Mouse (Mus musculus): ENCODE measurements around the gene Slc4a4.

Gene Slc4a4

DNA sequence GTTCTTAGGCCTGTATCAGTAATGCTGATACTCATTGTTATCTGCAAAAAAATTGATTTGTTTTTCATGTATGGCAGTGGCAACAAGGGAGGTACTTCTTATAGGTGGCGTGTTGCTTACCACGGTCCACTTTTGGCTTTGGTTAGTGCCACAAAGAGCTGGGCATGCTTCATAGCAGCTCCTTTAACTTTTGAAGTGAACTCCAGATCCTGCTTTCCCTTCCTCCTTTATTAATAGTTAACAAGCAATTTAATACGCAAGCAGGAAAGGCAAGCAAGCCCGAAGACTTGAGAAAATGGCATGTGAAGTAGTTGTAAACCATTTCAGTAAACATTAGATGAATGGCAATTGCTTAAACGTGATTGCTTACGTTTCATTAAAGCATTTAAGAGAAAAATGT lies 113.2 kb downstream of the Slc4a4 start:
- DNase-seq (ENCODE audit: low spot score in 2 of 2) = no peak

DNA sequence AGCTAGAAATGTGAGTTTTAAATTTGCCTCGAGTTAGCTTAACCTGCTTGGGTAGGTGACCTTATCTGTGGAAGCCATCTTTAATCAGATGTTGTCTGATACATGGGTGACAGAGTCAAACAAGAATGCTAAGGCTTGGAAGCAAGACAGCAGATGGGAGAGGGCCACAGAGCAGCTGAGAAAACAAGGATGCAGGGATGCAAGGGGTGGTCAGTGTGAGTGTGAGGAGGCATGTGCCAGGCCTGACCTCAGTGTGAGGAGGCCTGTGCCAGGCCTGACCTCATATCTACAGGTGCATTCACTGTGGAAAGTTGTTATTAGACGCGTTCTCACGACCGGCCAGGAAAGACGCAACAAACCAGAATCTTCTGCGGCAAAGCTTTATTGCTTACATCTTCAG lies 114.0 kb downstream of the Slc4a4 start:
- no peak for DNase-seq (ENCODE audit: low spot score in 2 of 2)

DNA sequence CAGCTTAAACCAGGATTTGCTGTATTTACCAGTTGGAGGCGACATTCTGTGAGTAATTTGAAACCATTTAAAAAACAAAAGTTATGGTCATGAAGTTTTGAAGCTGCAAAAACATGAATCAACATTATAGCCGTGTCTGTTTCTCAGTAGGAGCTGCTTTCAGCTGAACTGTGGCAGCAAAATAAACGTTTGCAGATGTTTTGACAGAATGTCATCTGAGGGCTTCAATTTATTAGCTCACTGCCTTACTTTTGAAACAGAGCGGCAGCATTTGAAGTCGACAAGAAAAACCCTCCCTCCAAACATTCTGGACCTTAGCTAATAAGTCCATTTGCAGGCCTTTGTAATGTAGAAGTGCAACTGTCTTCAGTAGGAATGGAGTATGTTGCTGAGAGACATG lies 123.5 kb downstream of the Slc4a4 start:
- DNase-seq (ENCODE audit: low spot score in 2 of 2) = no peak

DNA sequence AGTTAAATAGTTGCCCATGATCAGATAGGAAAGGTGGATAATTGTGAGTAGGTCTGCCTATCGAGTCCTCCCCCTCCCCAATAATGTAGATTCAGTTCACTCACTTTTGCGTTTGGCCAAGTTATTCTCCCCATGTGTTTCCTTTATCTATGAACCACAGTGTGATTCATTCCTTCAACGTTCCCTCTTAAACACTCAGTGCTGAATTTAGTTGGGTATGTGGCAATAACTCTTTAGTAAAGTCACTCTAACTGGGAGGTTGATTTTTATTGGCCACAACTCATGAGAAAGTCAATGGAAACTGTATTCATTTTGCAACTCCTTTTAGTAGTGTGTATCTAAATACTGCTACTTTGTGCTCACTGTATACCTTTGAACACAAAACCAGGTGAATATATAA lies 125.8 kb downstream of the Slc4a4 start:
- DNase-seq (ENCODE audit: low spot score in 2 of 2) = no peak

DNA sequence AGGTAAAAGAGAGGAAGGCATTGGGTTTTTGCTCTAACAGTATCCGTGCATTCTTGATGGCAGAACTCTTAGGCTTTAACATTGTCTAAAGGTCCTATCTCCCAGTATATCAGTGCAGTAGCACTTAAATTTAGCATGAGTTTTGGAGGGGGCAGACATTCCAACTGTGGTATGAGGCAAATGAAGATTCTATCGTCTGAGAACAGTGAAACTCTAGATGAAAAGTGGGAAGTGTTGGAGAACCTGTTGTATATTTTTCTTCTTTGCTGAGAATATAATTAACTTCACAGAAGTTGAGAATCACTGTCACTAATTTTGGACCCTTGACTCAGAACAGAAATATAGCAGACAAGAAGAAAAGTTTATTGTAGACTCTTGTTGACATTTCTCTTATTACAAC lies 128.2 kb downstream of the Slc4a4 start:
- DNase-seq (ENCODE audit: low spot score in 2 of 2) = no peak

DNA sequence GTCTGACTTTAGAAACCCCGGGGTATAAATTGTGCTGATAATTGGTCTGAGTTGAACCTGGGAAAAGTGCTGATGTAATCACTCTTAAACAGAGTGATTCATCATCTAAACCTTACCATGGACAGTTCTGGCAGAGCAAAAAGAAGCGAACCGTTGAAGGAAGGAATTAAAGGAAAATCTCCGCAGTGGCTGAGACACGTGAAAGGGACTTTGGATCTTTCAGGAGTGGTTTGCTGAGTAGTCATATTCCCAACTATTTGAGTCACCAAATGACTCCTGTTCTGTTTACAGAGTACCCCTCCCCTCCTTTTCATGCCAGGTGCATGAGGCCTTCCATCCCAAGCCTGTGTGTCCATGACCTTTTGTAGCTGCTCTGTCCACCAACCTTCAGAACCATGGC lies 129.3 kb downstream of the Slc4a4 start:
- no peak for DNase-seq (ENCODE audit: low spot score in 2 of 2)

DNA sequence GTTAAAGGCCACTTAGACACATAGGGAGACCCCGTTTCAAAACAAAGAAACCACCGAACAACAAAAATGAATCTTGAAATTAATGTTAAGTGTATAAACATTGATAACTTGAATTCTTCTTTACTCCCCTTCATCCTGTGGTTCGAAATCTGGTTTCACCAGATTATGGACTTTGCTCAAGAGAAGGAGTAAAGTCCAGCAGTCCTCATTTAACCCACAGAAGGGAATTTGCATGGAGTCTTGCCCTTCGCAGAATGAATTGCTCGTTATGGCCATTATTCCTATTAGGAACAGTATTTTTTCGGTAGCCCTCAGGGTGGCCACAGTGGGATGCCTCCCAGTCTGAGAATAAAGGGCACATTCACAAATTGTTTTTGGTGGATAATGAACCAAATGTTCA lies 131.9 kb downstream of the Slc4a4 start:
- DNase-seq (ENCODE audit: low spot score in 2 of 2) = no peak

DNA sequence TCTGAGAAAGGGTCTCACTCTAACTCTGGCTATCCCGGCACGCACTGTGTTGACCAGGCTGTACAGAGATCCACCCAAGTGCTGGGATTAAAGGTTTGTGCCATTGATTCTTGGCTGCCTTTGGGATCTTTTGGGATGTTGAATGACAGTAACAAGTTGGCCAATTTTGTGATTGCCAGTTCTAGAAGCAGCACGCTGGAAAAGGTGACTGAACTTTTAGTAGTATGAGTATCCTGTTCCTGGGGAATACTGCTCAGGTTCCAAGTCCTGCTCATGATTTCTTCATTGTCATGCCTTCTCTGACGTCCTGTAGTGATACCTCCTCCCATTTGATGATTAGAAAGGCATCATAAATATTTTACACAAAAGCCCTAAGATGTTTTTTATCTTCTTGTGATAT lies 137.8 kb downstream of the Slc4a4 start:
- no peak for DNase-seq (ENCODE audit: low spot score in 2 of 2)

DNA sequence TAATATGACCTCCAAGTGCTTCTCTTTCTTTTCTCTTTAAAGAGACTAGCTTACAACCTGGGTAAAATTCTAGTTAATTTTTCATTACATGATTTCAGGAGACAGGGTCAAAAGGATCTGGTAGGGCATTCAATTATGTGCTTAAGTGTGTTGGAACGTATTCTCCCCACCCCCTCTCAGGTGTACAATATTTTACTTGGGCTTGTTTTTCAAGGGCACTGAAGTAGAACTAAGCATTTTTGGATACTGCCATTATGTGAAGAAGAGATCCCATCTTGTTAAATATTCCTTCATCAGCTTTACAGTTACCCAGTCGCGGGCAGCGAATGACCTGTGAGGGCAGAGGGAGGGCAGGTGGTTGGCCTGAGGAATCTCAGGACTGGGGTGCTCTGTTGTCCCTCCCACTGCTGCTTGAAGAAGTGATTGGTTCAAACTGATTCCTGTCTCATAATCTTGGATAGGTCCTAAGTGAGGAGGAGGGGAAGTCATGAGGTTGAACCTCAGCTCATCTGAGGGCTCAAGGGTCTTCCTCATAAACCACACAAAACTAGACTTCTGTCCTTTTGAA lies 141.0 kb downstream of the Slc4a4 start:
- no peak for DNase-seq (ENCODE audit: low spot score in 2 of 2)

DNA sequence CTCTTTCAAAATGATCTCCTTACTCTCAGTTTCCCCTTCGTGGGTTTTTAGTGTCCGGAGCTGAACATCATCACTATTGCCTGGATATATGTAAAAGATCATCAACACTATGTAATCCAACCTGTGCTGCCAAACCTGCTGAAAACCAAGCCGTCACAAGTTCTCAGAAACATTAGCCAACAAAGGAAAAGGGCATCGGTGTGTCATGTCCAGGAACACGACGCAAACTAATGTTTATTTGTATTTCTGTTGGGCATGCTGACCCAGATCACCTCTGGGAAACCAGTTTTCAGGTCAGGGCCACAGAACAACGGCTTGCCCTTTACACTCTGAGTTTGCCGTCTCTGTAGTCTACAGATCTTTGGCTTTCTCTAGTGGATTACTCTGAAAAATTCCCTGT lies 146.0 kb downstream of the Slc4a4 start:
- DNase-seq (ENCODE audit: low spot score in 2 of 2) = no peak

DNA sequence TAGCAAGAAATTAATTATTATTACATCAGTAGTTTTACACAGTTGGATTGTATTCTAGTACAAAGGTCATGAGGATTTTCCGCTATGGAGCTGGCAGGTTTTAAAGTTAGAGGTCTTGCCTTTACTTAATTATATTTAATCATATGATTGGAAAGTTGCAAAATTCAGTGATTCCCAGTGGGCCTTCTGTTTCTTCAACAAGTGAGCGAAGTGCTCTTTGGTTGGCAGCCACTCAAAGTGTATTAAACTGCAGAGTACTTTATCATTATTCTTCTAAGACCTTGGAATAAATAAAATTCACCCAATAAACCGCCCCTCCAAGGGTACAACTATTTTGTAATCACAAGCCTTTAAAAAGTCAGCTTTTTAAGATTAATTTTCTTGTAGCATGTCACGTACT lies 146.6 kb downstream of the Slc4a4 start:
- no peak for DNase-seq (ENCODE audit: low spot score in 2 of 2)

DNA sequence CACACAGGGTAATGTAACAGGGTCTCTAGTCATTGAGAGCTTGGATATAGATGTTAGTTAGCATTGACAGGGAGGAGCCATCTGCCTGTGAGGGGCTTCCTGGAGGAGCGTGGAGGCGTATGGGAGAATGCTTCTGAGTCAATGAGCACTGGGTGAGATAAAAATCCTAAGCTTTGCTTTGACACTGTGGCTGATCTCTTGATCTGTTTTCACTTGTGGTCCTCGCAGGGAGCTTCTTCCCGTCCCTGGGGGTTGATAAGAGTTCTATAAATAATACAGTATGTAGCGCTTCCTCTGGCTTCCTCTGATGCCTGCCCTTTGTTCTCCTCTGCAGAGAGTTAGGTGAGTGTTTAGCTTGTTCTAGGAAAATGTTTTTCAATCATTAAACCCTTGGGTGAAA lies 149.5 kb downstream of the Slc4a4 start:
- DNase-seq (ENCODE audit: low spot score in 2 of 2) = no peak

DNA sequence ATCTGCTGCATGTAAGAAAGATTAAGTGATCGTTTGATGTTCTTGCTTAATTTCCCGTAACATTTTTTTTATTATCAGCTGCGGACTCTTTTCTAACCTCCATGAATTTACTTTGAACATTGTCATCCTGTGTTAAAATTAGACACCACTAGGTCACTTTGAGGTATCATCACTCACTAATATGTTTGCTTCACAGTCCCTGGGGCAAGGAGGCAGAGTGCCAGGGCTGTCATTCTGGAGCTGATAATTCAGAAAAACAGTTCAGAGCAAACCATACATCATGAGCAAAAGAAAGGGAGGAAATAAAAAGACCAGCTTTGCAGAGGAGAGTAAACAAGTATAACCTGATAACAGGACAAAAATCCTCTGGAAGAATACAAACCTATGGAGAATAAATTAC lies 154.2 kb downstream of the Slc4a4 start:
- no peak for DNase-seq (ENCODE audit: low spot score in 2 of 2)

DNA sequence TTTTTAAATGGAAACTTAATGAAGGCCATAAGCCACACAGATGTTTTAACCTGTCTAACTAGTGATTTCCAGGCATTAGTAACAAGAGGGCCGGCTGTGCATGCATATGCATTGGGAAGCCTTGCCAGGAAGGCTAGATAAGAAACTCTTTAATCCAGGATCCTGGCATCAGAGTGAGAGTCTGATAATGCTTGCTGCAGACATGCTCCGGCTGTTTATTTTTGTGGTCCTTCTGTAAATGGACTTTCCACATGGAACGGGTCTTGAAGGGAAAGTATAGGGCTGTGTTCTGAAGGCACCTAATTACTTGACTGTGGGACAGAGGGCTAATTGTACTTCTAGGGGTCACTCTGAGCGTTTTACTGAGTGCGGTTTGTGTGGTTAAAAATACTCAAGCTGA lies 157.2 kb downstream of the Slc4a4 start:
- DNase-seq (ENCODE audit: low spot score in 2 of 2) = no peak

DNA sequence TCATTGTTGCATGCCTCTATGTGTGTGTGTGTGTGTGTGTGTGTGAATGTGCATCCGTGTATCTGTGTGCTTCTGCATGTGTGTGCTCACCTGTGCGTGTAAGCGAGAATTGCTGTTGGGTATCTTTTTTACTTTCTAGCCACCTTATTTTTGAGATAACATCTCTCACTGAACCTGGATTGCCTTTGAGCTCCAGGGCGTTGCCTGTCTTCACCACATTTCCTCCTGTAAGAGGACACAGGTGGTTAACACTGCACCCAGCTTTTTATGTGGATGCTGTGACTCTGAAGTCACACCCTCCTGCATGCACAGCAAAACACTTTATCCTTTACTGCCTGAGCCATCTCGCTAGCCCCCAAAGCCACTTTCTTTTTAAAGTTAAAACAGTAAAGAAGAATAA lies 158.2 kb downstream of the Slc4a4 start:
- DNase-seq (ENCODE audit: low spot score in 2 of 2) = no peak

DNA sequence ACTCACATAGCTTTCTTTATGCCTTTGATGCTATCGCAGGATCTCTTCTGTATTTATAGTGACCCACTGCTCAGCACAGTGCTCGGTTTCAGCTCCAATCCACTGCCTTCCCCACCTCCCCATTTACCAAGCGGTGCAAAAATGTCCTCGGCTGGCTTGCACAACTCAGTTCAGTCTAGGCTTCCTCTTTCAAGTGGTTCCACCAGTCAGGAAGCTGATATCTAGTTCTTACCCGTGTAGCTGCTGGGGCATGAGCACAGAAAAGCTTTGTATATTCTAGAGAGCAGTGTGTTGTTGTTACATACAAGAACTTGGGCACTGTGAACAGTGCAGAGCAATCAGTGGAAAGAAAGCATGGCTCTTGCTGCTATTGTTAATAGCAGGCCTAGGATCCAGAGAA lies 165.0 kb downstream of the Slc4a4 start:
- no peak for DNase-seq (ENCODE audit: low spot score in 2 of 2)

DNA sequence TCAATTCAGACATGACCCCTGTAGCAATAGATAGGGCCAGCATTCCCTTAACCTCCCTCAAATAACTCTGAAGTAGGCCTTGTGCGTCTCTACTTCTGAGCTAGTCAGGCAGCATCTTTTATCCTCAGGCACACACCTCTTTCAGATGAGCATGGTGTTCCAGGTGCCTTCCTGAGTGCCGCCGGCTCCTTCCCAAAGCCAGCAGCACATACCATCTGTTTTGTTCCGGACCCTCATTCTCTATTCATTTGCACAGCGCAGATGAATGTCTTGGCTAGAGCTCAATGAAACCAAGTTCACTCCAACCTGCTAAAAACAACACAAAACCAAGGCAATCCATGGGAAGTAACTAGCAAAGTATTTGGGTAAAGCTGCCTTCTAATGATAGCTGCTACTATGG lies 165.6 kb downstream of the Slc4a4 start:
- DNase-seq (ENCODE audit: low spot score in 2 of 2) = no peak

DNA sequence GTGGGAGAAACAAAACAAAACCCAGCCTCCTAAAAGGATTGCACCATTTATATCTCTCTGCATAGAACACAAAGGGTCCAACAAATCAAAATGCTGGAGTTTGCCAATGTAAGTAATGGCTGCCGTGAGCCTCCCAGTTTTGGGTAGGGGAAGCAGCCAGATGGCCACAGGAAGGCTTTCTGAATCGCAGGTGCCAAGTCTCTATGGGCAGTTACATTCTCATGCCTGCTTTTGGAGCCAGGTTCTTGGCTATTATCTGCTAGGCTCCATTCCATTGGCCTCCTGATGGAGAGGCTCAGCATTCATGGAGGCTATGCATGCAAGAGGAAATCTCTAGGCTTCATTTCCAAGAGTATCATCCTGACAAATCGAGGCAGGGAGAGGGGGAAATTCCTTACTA lies 169.0 kb downstream of the Slc4a4 start:
- no peak for DNase-seq (ENCODE audit: low spot score in 2 of 2)

DNA sequence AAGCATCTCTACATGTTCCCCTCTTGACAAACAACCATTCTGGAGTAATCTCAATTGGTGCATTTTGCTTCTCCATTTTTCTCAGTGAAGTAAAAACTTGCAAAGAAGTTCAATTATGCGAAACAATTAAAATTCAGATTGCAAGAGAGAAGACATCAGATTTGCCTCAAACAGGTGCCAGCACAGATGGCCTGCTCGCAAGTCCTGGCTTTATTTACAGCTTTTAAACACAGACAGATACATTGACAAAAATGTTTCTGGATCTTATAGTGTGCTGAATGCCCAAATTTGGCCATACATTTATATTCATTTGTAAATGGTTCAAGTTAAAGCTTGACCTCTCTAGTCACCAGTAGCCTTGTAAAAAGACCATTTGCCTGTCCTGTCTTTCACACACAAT lies 169.8 kb downstream of the Slc4a4 start:
- DNase-seq (ENCODE audit: low spot score in 2 of 2) = peak; percentile 34 to 38

DNA sequence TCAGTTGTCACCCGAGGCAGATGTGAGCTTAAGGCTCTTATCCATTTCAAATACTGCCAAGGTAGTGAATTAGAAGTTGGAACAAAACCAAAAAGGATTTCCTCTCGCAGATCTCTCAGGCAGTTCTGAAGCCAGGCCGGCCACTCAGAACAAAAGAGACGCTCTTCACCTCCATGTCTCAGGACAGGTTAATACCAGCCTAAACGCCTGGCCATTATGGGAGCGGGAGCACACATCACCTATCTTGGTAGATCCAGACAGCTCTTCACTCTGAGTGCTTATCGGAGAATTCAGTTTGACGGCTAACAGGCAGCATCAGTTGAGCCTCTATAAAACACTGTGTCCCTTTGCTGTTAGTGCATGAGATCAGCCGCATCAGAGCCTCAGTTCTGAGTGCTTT lies 174.5 kb downstream of the Slc4a4 start:
- no peak for DNase-seq (ENCODE audit: low spot score in 2 of 2)

DNA sequence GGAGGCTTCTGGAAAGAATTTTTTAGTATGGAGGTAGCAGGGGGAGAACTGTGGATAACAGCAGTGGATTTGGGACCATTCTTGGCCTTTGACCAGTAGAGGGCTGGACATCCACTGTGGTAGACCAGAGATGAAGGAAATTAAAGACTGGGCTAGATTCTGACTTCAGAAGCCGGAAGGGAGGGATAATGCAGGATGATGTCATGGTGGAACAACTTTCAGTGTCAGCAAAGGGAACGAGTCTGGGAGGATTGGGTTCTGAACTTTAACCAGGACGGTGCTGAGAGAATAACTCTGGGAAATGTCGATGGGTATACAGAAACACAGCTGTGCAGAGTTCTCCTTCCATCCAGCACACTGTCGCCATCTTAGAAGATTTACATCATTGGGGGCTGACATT lies 175.7 kb downstream of the Slc4a4 start:
- DNase-seq (ENCODE audit: low spot score in 2 of 2) = no peak

DNA sequence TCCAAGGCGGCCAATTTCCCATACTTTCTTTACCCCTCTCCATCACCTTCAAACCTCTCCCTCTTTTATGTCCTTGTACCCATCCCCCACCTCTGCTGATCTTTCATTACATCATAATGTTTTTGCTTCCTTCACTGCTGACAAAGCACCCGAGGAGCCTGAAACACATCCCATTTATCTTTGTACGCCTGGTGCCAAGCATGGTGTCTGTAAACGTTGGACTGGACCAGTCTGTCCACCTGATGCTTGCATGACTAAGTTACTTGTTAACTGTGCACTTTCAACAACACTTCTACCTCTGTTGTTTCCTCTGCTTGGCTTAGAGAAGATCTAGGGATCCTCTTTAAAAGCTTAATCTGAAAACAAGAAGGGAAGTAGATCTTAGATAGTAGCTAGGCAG lies 180.5 kb downstream of the Slc4a4 start:
- no peak for DNase-seq (ENCODE audit: low spot score in 2 of 2)

DNA sequence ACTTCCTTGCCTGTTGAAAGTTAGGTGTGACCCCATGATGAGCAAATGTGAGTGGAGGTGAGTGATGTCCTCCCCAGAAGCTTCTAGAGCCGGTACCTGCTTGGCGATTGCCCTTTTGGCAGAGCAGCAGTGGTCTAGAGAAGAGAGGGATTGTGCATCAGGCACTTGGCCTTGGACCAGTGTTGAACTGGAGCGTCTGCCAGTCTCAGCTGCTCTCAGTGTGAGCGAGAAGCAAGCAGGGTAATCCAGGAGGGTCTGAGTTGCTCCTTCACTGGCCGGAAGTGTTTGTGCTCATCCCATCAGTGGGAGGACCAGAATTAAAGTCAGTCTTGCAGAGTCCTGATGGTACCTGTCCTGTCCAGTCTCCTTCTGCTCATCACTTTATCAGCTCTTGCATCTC lies 181.5 kb downstream of the Slc4a4 start:
- DNase-seq (ENCODE audit: low spot score in 2 of 2) = no peak

DNA sequence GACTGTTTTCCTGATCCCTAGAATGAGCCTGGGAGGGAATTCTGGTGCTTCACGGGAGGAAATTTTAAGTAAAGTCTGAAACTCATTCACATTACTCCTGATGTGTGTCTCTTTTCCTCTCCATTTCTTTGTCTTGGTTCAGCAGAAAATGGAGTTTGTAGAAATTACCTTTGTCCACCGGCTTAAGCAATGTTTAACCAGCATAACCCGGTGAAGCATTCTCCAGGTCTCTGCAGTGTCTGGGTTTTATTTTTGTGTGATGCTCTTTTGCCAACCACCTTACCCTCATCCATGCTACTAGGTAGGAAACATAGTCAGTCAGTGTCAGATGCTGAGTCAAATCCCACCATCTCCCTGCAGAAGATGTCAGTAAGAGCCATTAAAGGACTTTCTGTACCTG lies 183.4 kb downstream of the Slc4a4 start:
- DNase-seq (ENCODE audit: low spot score in 2 of 2) = no peak

DNA sequence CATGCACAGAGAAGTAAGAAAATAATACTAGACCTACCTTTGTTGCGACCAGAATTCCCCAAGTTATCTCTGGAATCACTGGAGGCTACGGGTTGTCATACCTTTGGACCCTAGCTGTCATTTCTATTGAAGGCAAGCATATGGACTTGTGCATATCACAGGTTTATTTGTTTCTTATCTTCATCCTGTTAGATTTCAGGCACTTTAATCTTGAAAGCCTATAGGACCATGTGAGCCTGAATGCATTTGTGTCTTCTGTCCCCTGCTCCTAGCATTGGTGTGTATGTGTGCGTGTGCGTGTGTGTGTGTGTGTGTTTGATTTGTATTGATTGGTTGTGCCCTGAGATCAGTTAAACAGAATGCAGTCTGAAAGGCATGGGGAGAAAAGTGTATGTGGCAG lies 185.3 kb downstream of the Slc4a4 start:
- no peak for DNase-seq (ENCODE audit: low spot score in 2 of 2)

Data from right cerebral cortex, postnatal 36 days (tissue).